Mouse (Mus musculus): Measurements from ENCODE around the gene Tmsb15l. TPM values are rescaled to one million over a fixed set of nuclear protein-coding genes. Genes with fewer than 3 reads are reported as not detected.
A peak's percentile ranks its signal among the peaks of the same experiment; 100 is the strongest.
"Not testable (repeated sequence)": the region's sequence is repeated elsewhere in the genome, so short reads cannot be mapped to it uniquely, and the experiment has no call there.

Gene Tmsb15l
- total RNA-seq (2014; fragmentation: Nextera tagmentation) (1.2 and 3.9 TPM in 2 replicates), total RNA-seq (2017) (1.6 TPM in 1 of 2 replicates, not detected in the other)

GRCm38 (mm10) chrX:136976424-136977084 is at the start of gene Tmsb15l, which contains the start of gene Tmsb15b1:
TSS of gene Tmsb15l (minus strand) at chrX:136976869.
TSS of gene Tmsb15b1 (minus strand) at chrX:136976874.
- peak; percentile 100 for ATAC-seq (replicated peaks; ENCODE audit: low FRiP score, low TSS enrichment, poor library complexity, severe bottlenecking)

- peak; percentile 89 for ATAC-seq (replicated peaks; ENCODE audit: low FRiP score, low TSS enrichment, poor library complexity, severe bottlenecking)
Measured at GRCm38 (mm10) chrX:137019310-137019709, 42.6 kb upstream of the Tmsb15l start.

- ATAC-seq (replicated peaks; ENCODE audit: low FRiP score, low TSS enrichment, poor library complexity, severe bottlenecking), result no peak
Measured at GRCm38 (mm10) chrX:137017668-137018067, 41.0 kb upstream of the Tmsb15l start.

- peak; percentile 94 for ATAC-seq (replicated peaks; ENCODE audit: low FRiP score, low TSS enrichment, poor library complexity, severe bottlenecking)
Measured at GRCm38 (mm10) chrX:137015099-137015709, 38.5 kb upstream of the Tmsb15l start.

GRCm38 (mm10) chrX:136996256-136996655 is 19.6 kb upstream of the Tmsb15l start:
- no peak for ATAC-seq (replicated peaks; ENCODE audit: low FRiP score, low TSS enrichment, poor library complexity, severe bottlenecking)

GRCm38 (mm10) chrX:136993641-136994040 is 17.0 kb upstream of the Tmsb15l start:
- no peak for ATAC-seq (replicated peaks; ENCODE audit: low FRiP score, low TSS enrichment, poor library complexity, severe bottlenecking)

- ATAC-seq (replicated peaks; ENCODE audit: low FRiP score, low TSS enrichment, poor library complexity, severe bottlenecking), result peak; percentile 94
Measured at GRCm38 (mm10) chrX:136992978-136993547, 16.4 kb upstream of the Tmsb15l start, which contains the start of gene Zcchc18. TSS of gene Zcchc18 (plus strand) at chrX:136993155.

GRCm38 (mm10) chrX:136992191-136992965 is 15.7 kb upstream of the Tmsb15l start:
- ATAC-seq (replicated peaks; ENCODE audit: low FRiP score, low TSS enrichment, poor library complexity, severe bottlenecking), result 0 out of 2 replicates have a peak, but pooled peaks have one; percentile 23

GRCm38 (mm10) chrX:136991274-136991673 is 14.6 kb upstream of the Tmsb15l start:
- ATAC-seq (replicated peaks; ENCODE audit: low FRiP score, low TSS enrichment, poor library complexity, severe bottlenecking), result no peak

GRCm38 (mm10) chrX:136986039-136986438 is 9.4 kb upstream of the Tmsb15l start:
- no peak for ATAC-seq (replicated peaks; ENCODE audit: low FRiP score, low TSS enrichment, poor library complexity, severe bottlenecking)

- ATAC-seq (replicated peaks; ENCODE audit: low FRiP score, low TSS enrichment, poor library complexity, severe bottlenecking), result 0 out of 2 replicates have a peak, but pooled peaks have one; percentile 51
Measured at GRCm38 (mm10) chrX:136978616-136979015, 1.9 kb upstream of the Tmsb15l start.

GRCm38 (mm10) chrX:136975397-136975796 is 1.3 kb downstream of the Tmsb15l start, which contains the start of gene Tmsb15b2:
TSS of gene Tmsb15b2 (minus strand) at chrX:136975497.
- ATAC-seq (replicated peaks; ENCODE audit: low FRiP score, low TSS enrichment, poor library complexity, severe bottlenecking), result not testable (repeated sequence)

GRCm38 (mm10) chrX:136959688-136960087 is 17.0 kb downstream of the Tmsb15l start:
- peak; percentile 74 for ATAC-seq (replicated peaks; ENCODE audit: low FRiP score, low TSS enrichment, poor library complexity, severe bottlenecking)

GRCm38 (mm10) chrX:136958300-136958699 is 18.4 kb downstream of the Tmsb15l start:
- not testable (repeated sequence) for ATAC-seq (replicated peaks; ENCODE audit: low FRiP score, low TSS enrichment, poor library complexity, severe bottlenecking)

- ATAC-seq (replicated peaks; ENCODE audit: low FRiP score, low TSS enrichment, poor library complexity, severe bottlenecking), result peak; percentile 85
Measured at GRCm38 (mm10) chrX:136957583-136958279, 18.9 kb downstream of the Tmsb15l start.

GRCm38 (mm10) chrX:136937985-136938384 is 38.7 kb downstream of the Tmsb15l start:
- ATAC-seq (replicated peaks; ENCODE audit: low FRiP score, low TSS enrichment, poor library complexity, severe bottlenecking), result no peak

- no peak for ATAC-seq (replicated peaks; ENCODE audit: low FRiP score, low TSS enrichment, poor library complexity, severe bottlenecking)
Measured at GRCm38 (mm10) chrX:136927031-136927430, 49.6 kb downstream of the Tmsb15l start, which contains the start of gene H2bfm. TSS of gene H2bfm (plus strand) at chrX:136927325.

- ATAC-seq (replicated peaks; ENCODE audit: low FRiP score, low TSS enrichment, poor library complexity, severe bottlenecking), result no peak
Measured at GRCm38 (mm10) chrX:136925863-136926262, 50.8 kb downstream of the Tmsb15l start.
